Mouse (Mus musculus) ES-Bruce4 (cell line): ENCODE results near the gene Klk6. TPM values are rescaled to one million over a fixed set of nuclear protein-coding genes. Genes with fewer than 3 reads are reported as not detected.
A peak's percentile ranks its signal among the peaks of the same experiment; 100 is the strongest.

Experiments
- H3K27ac ChIP-seq: 2 replicates; pipeline ENCODE4 v1.5.1; 2012; ENCODE audit warnings: low read length, inconsistent platforms; ENCODE audit not compliant: insufficient read depth
- H3K27me3 ChIP-seq: 2 replicates; pipeline ENCODE4 v1.6.1; 2012; ENCODE audit warnings: mild to moderate bottlenecking, low read length, inconsistent platforms; ENCODE audit not compliant: control insufficient read depth, poor library complexity, insufficient read depth, severe bottlenecking
- H3K36me3 ChIP-seq: 2 replicates; pipeline ENCODE4 v1.6.1; 2012; ENCODE audit warnings: inconsistent platforms, mild to moderate bottlenecking, low read length, moderate library complexity; ENCODE audit not compliant: control insufficient read depth, poor library complexity, insufficient read depth, severe bottlenecking
- H3K4me1 ChIP-seq: one replicate; pipeline ENCODE4 v1.8.1; 2011; ENCODE audit warnings: low read length; ENCODE audit not compliant: control insufficient read depth, insufficient read depth
- H3K4me3 ChIP-seq: 2 replicates; pipeline ENCODE4 v1.5.1; 2011; ENCODE audit warnings: low read depth, mild to moderate bottlenecking, low read length
- H3K9ac ChIP-seq: 2 replicates; pipeline ENCODE4 v1.6.1; 2012; ENCODE audit warnings: low read depth, mild to moderate bottlenecking, inconsistent platforms; ENCODE audit not compliant: poor library complexity, severe bottlenecking
- H3K9me3 ChIP-seq: replicated peaks from 2 replicates; pipeline ENCODE4 v1.6.1; 2012; ENCODE audit warnings: mild to moderate bottlenecking, low read length, inconsistent platforms; ENCODE audit not compliant: control insufficient read depth, poor library complexity, insufficient read depth, severe bottlenecking
- CTCF ChIP-seq: IDR thresholded peaks from one replicate; pipeline ENCODE4 v1.8.1; 2011; ENCODE audit warnings: low read depth, low read length
- EP300 ChIP-seq: IDR thresholded peaks from 2 replicates; pipeline ENCODE4 v1.6.1; 2011; ENCODE audit warnings: low read depth, low read length; ENCODE audit not compliant: insufficient read depth
- POLR2A ChIP-seq: IDR thresholded peaks from one replicate; pipeline ENCODE4 v1.8.1; 2011; ENCODE audit warnings: low read length; ENCODE audit not compliant: insufficient read depth
- polyA plus RNA-seq: library from polyadenylated mRNA; stranded (reverse); fragments of >200 nt; gene quantifications from 2 replicates; pipeline ENCODE4 v1.2.4, GENCODE M21; 2011; ENCODE audit warnings: low read depth; ENCODE audit not compliant: missing spikeins, insufficient read depth, insufficient read length

Gene Klk6
- polyA plus RNA-seq, 1 experiment, result not detected

GRCm38 (mm10) chr7:43780241-43780640 lies 44.1 kb upstream of the Klk6 start:
- Histone ChIP-seq H3K9me3 (no peaks in the 10 kb centered on the region), H3K4me1 (peaks cover 12% of the 10 kb centered on the region), H3K4me3 (no peak overlapping the region), H3K36me3 (no peaks in the 10 kb centered on the region), H3K27me3 (no peaks in the 10 kb centered on the region), H3K9ac (no peak overlapping the region), H3K27ac (no peak overlapping the region)
- TF ChIP-seq CTCF (no peak), POLR2A (no peak), EP300 (no peak)

- Histone ChIP-seq H3K27ac (no peak within 1 kb of the TSS), H3K9me3 (no peaks in the 10 kb centered on the region), H3K36me3 (no peaks in the 10 kb centered on the region), H3K4me3 (no peak within 1 kb of the TSS), H3K4me1 (peaks cover 10% of the 10 kb centered on the region), H3K27me3 (no peaks in the 10 kb centered on the region), H3K9ac (no peak within 1 kb of the TSS)
- TF ChIP-seq CTCF, result no peak
- no peak for TF ChIP-seq EP300
- no peak for TF ChIP-seq POLR2A
Observed at GRCm38 (mm10) chr7:43780746-43781145, 43.6 kb upstream of the Klk6 start, which contains the start of gene Klk10. Gene Klk10 (plus strand): TSS chr7:43781035.

GRCm38 (mm10) chr7:43781541-43781940 lies 42.8 kb upstream of the Klk6 start:
- Histone ChIP-seq H3K27me3 (no peaks in the 10 kb centered on the region), H3K9me3 (no peaks in the 10 kb centered on the region), H3K36me3 (no peaks in the 10 kb centered on the region), H3K27ac (no peak overlapping the region), H3K4me1 (peaks cover 9% of the 10 kb centered on the region), H3K4me3 (no peak overlapping the region), H3K9ac (no peak overlapping the region)
- no peak for TF ChIP-seq EP300
- TF ChIP-seq CTCF, result no peak
- TF ChIP-seq POLR2A, result no peak

GRCm38 (mm10) chr7:43782275-43783265 lies 41.7 kb upstream of the Klk6 start:
- peak overlapping the region; percentile 36 for H3K4me3 ChIP-seq
- no peaks in the 10 kb centered on the region for H3K27me3 ChIP-seq
- H3K27ac ChIP-seq, result no peak overlapping the region
- no peaks in the 10 kb centered on the region for H3K36me3 ChIP-seq
- H3K9ac ChIP-seq, result peak overlapping the region; percentile 22
- TF ChIP-seq EP300 (no peak), POLR2A (no peak), CTCF (peak; percentile 87)
- no peaks in the 10 kb centered on the region for H3K9me3 ChIP-seq
- peaks cover 9% of the 10 kb centered on the region for H3K4me1 ChIP-seq

GRCm38 (mm10) chr7:43785286-43785685 lies 39.0 kb upstream of the Klk6 start:
- Histone ChIP-seq H3K9me3 (no peaks in the 10 kb centered on the region), H3K27me3 (no peaks in the 10 kb centered on the region), H3K27ac (no peak overlapping the region), H3K9ac (no peak overlapping the region), H3K36me3 (no peaks in the 10 kb centered on the region), H3K4me3 (no peak overlapping the region), H3K4me1 (peaks cover 6% of the 10 kb centered on the region)
- TF ChIP-seq EP300 (no peak), POLR2A (no peak), CTCF (peak; percentile 28)

GRCm38 (mm10) chr7:43788096-43788495 lies 36.2 kb upstream of the Klk6 start:
- H3K27me3 ChIP-seq, result no peaks in the 10 kb centered on the region
- H3K4me1 ChIP-seq, result no peaks in the 10 kb centered on the region
- no peak overlapping the region for H3K9ac ChIP-seq
- H3K4me3 ChIP-seq, result no peak overlapping the region
- TF ChIP-seq POLR2A (no peak), EP300 (no peak), CTCF (no peak)
- H3K27ac ChIP-seq, result no peak overlapping the region
- H3K9me3 ChIP-seq, result no peaks in the 10 kb centered on the region
- H3K36me3 ChIP-seq, result no peaks in the 10 kb centered on the region
